Mouse (Mus musculus): ENCODE measurements at regions not wholly inside any gene's neighbourhood (a gene's known extent, or its start where the extent isn't known, plus 50 kb on each side); places are given as distances from the start of the nearest gene placed in this dataset.

- TF ChIP-seq GATA1 (IDR thresholded peaks at IDR 0.05; ENCODE audit: borderline replicate concordance, low read length), result no peak
- no peak for TF ChIP-seq FLI1 (IDR thresholded peaks at IDR 0.05; ENCODE audit: low read length)
Measured at GRCm38 (mm10) chr13:31199384-31199783, 225.4 kb downstream of the Gm5447 start.
